Mouse (Mus musculus): ENCODE data around the gene Prkar2b. TPM values are rescaled to one million over a fixed set of nuclear protein-coding genes. Genes with fewer than 3 reads are reported as not detected.

The Prkar2b gene
- polyA plus RNA-seq, 1 experiment from 2014 or later, result 16.3 TPM

GRCm38 (mm10) chr12:31916691-31917090, 144.4 kb downstream of the Prkar2b start:
- DNase-seq (ENCODE audit: low spot score) (no peak), ATAC-seq (ENCODE audit: low FRiP score, low TSS enrichment) (no peak)
- WGBS, result 93% methylated on average over 5 of the region's 5 CpGs
- no peak overlapping the region for H3K4me2 ChIP-seq (replicated peaks; ENCODE audit: low read depth)
- H3K27me3 ChIP-seq (ENCODE audit: control insufficient read depth, insufficient read depth, low read length), result no peaks in the 10 kb centered on the region
- H3K9me3 ChIP-seq (ENCODE audit: control insufficient read depth, low read length), result no peaks in the 10 kb centered on the region
- H3K9ac ChIP-seq (ENCODE audit: low read length), result no peak overlapping the region
- H3K4me1 ChIP-seq (replicated peaks; ENCODE audit: control insufficient read depth, insufficient read depth), result no peaks in the 10 kb centered on the region
- H3K4me3 ChIP-seq (ENCODE audit: low read depth, low read length), result no peak overlapping the region
- H3K36me3 ChIP-seq (ENCODE audit: control insufficient read depth, insufficient read depth, low read length), result no peaks in the 10 kb centered on the region
- TF ChIP-seq EP300 (optimal IDR thresholded peaks at IDR 0.05) (no peak), CTCF (IDR thresholded peaks at IDR 0.05; ENCODE audit: low read depth) (no peak)
- no peak overlapping the region for H3K27ac ChIP-seq (replicated peaks)

DNA sequence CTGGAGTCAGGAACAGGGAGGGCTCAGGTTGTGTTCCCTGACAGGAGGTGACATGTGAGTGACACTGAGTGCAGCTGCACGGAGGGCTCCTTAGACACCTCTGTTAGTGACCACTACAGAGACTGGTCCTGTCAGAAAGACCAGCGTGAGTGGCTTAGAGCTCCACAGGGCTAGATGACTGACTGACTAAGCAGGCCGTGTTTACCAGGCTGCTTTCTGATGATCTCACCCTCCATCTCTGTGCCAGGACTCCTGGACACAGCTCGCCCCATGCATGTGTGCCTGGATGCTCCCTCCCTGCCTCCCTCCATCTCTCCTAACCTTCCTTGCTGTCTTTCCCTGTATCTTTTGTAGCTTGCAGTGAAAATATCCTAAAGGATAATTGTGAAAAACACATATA, 147.5 kb downstream of the Prkar2b start:
- no peaks in the 10 kb centered on the region for H3K4me1 ChIP-seq (replicated peaks; ENCODE audit: control insufficient read depth, insufficient read depth)
- WGBS, result 56% methylated on average over 4 of the region's 4 CpGs
- TF ChIP-seq CTCF (IDR thresholded peaks at IDR 0.05; ENCODE audit: low read depth) (no peak), EP300 (optimal IDR thresholded peaks at IDR 0.05) (no peak)
- DNase-seq (ENCODE audit: low spot score) (no peak), ATAC-seq (ENCODE audit: low FRiP score, low TSS enrichment) (peak; percentile 69)
- no peaks in the 10 kb centered on the region for H3K9me3 ChIP-seq (ENCODE audit: control insufficient read depth, low read length)
- no peaks in the 10 kb centered on the region for H3K27me3 ChIP-seq (ENCODE audit: control insufficient read depth, insufficient read depth, low read length)
- H3K27ac ChIP-seq (replicated peaks), result no peak overlapping the region
- H3K4me3 ChIP-seq (ENCODE audit: low read depth, low read length), result no peak overlapping the region
- H3K4me2 ChIP-seq (replicated peaks; ENCODE audit: low read depth), result no peak overlapping the region
- H3K9ac ChIP-seq (ENCODE audit: low read length), result no peak overlapping the region
- H3K36me3 ChIP-seq (ENCODE audit: control insufficient read depth, insufficient read depth, low read length), result no peaks in the 10 kb centered on the region

- no peak for TF ChIP-seq EP300 (optimal IDR thresholded peaks at IDR 0.05)
- no peak for TF ChIP-seq CTCF (IDR thresholded peaks at IDR 0.05; ENCODE audit: low read depth)
- ATAC-seq (ENCODE audit: low FRiP score, low TSS enrichment) (no peak), DNase-seq (ENCODE audit: low spot score) (no peak)
- Histone ChIP-seq H3K9ac (ENCODE audit: low read length) (no peak overlapping the region), H3K27ac (replicated peaks) (no peak overlapping the region), H3K36me3 (ENCODE audit: control insufficient read depth, insufficient read depth, low read length) (no peaks in the 10 kb centered on the region), H3K27me3 (ENCODE audit: control insufficient read depth, insufficient read depth, low read length) (no peaks in the 10 kb centered on the region), H3K4me1 (replicated peaks; ENCODE audit: control insufficient read depth, insufficient read depth) (no peaks in the 10 kb centered on the region), H3K4me3 (ENCODE audit: low read depth, low read length) (no peak overlapping the region), H3K9me3 (ENCODE audit: control insufficient read depth, low read length) (no peaks in the 10 kb centered on the region), H3K4me2 (replicated peaks; ENCODE audit: low read depth) (no peak overlapping the region)
- WGBS, result 86% methylated on average over 6 of the region's 6 CpGs
Measured at GRCm38 (mm10) chr12:31912966-31913551, 148.0 kb downstream of the Prkar2b start.

Other genes starting within 250 kb of the Prkar2b start
- gene Hbp1, start 110.8 kb downstream of the Prkar2b start, polyA plus RNA-seq (2015; fragmentation: Nextera tagmentation; extraction: Ambion mirVana), result 75.2 and 81.5 TPM in 2 replicates
- 1.6 TPM in 2 replicates for gene Pik3cg, start 147.4 kb upstream of the Prkar2b start, polyA plus RNA-seq (2015; fragmentation: Nextera tagmentation; extraction: Ambion mirVana)